Mouse (Mus musculus) myocyte (in vitro differentiated cells): ENCODE results near the gene Lrrc8e.

Source experiments
- E2F4 ChIP-seq: IDR thresholded peaks from one replicate; pipeline ENCODE4 v1.6.1; 2011; ENCODE audit warnings: mild to moderate bottlenecking, control low read depth, moderate library complexity; ENCODE audit not compliant: insufficient read depth
- MYOD1 ChIP-seq, 3 experiments: IDR thresholded peaks; one replicate each; pipeline ENCODE4 v1.6.1; 2011; ENCODE audit warnings: control low read depth in 2 of 3, low read depth in 2 of 3, mild to moderate bottlenecking in 2 of 3, moderate library complexity in 1 of 3; ENCODE audit not compliant: insufficient read length in 2 of 3, control insufficient read depth in 1 of 3
- POLR2A ChIP-seq: IDR thresholded peaks from one replicate; pipeline ENCODE4 v1.6.1; 2011; ENCODE audit warnings: low read depth, mild to moderate bottlenecking, control low read depth, moderate library complexity; ENCODE audit not compliant: insufficient read length
- TCF3 ChIP-seq: IDR thresholded peaks from one replicate; pipeline ENCODE4 v1.6.1; 2011; ENCODE audit warnings: low read depth, control low read depth; ENCODE audit not compliant: insufficient read length

- TF ChIP-seq MYOD1 (IDR thresholded peaks at IDR 0.05; ENCODE audit: control insufficient read depth in 1 of 3, insufficient read length in 2 of 3, low read depth in 2 of 3) (no peak), POLR2A (no peak), TCF3 (no peak), E2F4 (no peak)
Observed at GRCm38 (mm10) chr8:4245061-4245460, 18.4 kb downstream of the Lrrc8e start.
